Mouse (Mus musculus) kidney, postnatal 4 days (tissue): Measurements from ENCODE around the gene Cib4.

Experiments used
- DNase-seq, 2 experiments: peaks; one replicate each; pipeline ENCODE4 v3.0.0; 2021; ENCODE audit warnings: mixed read lengths in 2 of 2

Gene Cib4

GRCm38 (mm10) chr5:30545698-30546097, at the start of gene Cib4:
TSS of gene Cib4 (minus strand) at chr5:30545836.
- DNase-seq, result no peak

GRCm38 (mm10) chr5:30594953-30595560, 49.4 kb upstream of the Cib4 start:
- no peak for DNase-seq

GRCm38 (mm10) chr5:30593811-30594504, 48.3 kb upstream of the Cib4 start:
- peak; percentile 27 to 28 for DNase-seq

- DNase-seq, result no peak
These were observed 47.7 kb upstream of the Cib4 start for GRCm38 (mm10) chr5:30593360-30593759.

GRCm38 (mm10) chr5:30592279-30592980, 46.8 kb upstream of the Cib4 start:
- DNase-seq, result no peak

GRCm38 (mm10) chr5:30591786-30592185, 46.1 kb upstream of the Cib4 start:
- DNase-seq, result no peak

GRCm38 (mm10) chr5:30591205-30591731, 45.6 kb upstream of the Cib4 start:
- no peak for DNase-seq

- no peak for DNase-seq
These were observed 44.6 kb upstream of the Cib4 start for GRCm38 (mm10) chr5:30590231-30590630.

GRCm38 (mm10) chr5:30589546-30589945, 43.9 kb upstream of the Cib4 start:
- no peak for DNase-seq

GRCm38 (mm10) chr5:30589069-30589468, 43.4 kb upstream of the Cib4 start:
- no peak for DNase-seq

GRCm38 (mm10) chr5:30588301-30588968, 42.8 kb upstream of the Cib4 start:
- peak; percentile 54 to 70 for DNase-seq

GRCm38 (mm10) chr5:30587681-30588300, 42.2 kb upstream of the Cib4 start, which contains the start of gene Kcnk3:
TSS of gene Kcnk3 (plus strand) at chr5:30588170.
- peak; percentile 90 to 91 for DNase-seq

GRCm38 (mm10) chr5:30587101-30587500, 41.5 kb upstream of the Cib4 start:
- no peak for DNase-seq

- DNase-seq, result no peak
These were observed 41.0 kb upstream of the Cib4 start for GRCm38 (mm10) chr5:30586616-30587015.

- DNase-seq, result no peak
These were observed 36.4 kb upstream of the Cib4 start for GRCm38 (mm10) chr5:30582017-30582416.

GRCm38 (mm10) chr5:30580725-30581124, 35.1 kb upstream of the Cib4 start:
- DNase-seq, result no peak

- no peak for DNase-seq
These were observed 32.9 kb upstream of the Cib4 start for GRCm38 (mm10) chr5:30578445-30579080.

GRCm38 (mm10) chr5:30577654-30578310, 32.1 kb upstream of the Cib4 start:
- DNase-seq, result no peak

GRCm38 (mm10) chr5:30577251-30577650, 31.6 kb upstream of the Cib4 start:
- no peak for DNase-seq

GRCm38 (mm10) chr5:30576233-30576632, 30.6 kb upstream of the Cib4 start:
- no peak for DNase-seq

GRCm38 (mm10) chr5:30574367-30574766, 28.7 kb upstream of the Cib4 start:
- DNase-seq, result no peak

- DNase-seq, result no peak
These were observed 26.2 kb upstream of the Cib4 start for GRCm38 (mm10) chr5:30571820-30572219.
